Mouse (Mus musculus): ENCODE data around the gene Col4a2. TPM values are rescaled to one million over a fixed set of nuclear protein-coding genes. Genes with fewer than 3 reads are reported as not detected.

Gene Col4a2
- total RNA-seq, 1 experiment from 2014 or later, result 16.9 TPM

DNA sequence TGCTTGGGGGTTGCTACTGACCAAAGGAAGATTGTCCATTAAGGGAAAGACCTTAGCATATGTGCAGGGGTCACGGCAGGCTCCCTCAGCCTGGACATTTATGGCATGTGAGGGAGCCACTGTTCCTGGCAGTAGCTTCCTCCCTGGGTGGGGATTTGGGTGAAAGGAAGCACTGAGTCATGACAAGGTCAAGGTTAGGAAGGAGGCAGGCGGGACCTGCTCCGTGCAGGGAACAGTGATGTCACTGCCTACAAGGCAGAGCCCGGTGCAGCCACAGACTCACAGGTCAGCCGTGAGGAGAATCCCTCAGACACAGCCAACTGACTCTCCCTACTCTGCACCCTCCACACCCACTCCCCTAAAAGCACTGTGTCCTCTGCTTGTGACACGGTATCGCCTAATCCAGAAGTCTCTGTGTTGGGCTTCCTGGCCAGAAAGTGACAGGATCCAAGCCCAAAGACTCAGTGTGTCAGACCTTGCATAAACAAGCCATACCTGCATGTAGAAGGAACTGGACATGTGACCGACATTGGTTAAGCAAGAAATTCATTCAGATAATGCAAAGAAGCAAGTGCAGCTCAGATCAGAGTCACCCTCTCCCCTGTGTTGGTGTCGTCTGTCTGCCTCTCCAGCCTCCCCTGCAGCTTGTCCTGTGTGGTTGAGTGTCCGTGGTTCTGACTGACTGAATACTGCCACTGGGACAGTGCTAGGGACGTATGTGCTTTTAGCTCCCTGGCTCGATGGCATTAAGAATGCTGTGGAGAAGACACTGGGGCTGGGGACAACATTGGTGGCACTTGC lies 27.9 kb downstream of the Col4a2 start:
- ATAC-seq (replicated peaks in 1 of 2; ENCODE audit: insufficient read depth in 1 of 2, low FRiP score in 2 of 2, low TSS enrichment in 1 of 2, low read depth in 1 of 2, poor library complexity in 2 of 2, severe bottlenecking in 2 of 2), result peak; percentile 30 to 42; a peak in 2 of 4 replicates

DNA sequence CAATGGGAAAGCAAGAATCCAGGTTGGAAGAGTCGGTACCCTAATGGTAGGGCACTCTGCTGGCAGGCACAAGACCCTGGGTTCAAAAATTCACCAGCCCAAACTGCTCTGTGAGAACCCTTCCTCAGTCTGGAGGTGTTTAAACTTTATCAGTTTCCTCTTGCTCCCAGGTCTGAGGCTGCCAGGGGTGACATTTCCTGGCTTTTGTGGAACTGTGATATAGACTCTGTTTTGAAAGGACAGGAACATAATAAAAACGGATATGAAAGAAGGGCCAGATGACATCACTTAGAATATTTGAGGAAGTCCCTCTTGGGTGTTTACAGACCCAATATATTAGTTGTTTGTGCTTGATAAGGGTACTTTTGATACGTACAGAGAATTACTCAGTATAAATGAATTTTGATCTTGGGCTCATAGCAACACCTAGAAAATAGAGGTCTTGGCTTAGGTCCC lies 28.5 kb downstream of the Col4a2 start:
- ATAC-seq (replicated peaks in 1 of 2; ENCODE audit: insufficient read depth in 1 of 2, low FRiP score in 2 of 2, low TSS enrichment in 1 of 2, low read depth in 1 of 2, poor library complexity in 2 of 2, severe bottlenecking in 2 of 2), result peak; percentile 63 to 78

DNA sequence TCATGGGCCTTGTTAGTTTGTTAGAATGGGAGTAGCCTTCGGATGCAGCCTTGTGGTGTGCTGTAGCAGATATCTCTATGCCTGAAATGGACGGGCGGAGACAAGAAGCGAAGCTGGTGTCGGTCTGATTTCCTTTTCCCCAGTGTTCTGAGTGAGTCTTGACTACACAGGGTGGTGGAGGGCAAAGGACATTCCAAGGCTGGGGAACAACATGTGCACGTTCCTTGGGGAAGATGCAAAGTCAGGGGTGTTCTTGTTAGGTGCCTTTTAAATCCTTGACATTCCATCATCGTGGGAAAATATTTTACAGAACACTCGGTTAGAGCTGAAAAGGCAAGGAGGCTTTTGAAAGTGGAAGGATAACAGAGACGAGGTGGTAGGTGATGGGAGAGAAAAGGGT lies 31.9 kb downstream of the Col4a2 start:
- no peak for ATAC-seq (replicated peaks in 1 of 2; ENCODE audit: insufficient read depth in 1 of 2, low FRiP score in 2 of 2, low TSS enrichment in 1 of 2, low read depth in 1 of 2, poor library complexity in 2 of 2, severe bottlenecking in 2 of 2)

DNA sequence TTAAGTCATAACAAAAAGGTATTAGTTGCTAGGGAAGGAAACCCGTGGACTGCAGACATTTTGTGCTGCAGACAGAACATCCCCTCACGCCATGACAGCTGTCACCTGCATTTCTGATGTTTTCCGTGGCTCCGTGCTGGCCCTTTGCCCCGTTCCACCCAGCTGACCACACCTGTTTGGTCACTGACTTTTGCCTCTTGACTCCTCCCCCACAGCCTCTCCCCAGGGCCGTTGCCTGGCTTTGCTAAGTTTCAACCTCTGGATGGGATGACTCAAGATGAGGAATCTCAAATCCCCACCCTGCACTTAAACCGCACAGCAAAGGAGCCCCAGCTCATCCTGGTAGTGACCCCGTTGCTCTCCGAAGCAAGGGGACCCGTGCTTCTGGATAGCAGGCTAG lies 33.6 kb downstream of the Col4a2 start:
- no peak for ATAC-seq (replicated peaks in 1 of 2; ENCODE audit: insufficient read depth in 1 of 2, low FRiP score in 2 of 2, low TSS enrichment in 1 of 2, low read depth in 1 of 2, poor library complexity in 2 of 2, severe bottlenecking in 2 of 2)

- ATAC-seq (replicated peaks in 1 of 2; ENCODE audit: insufficient read depth in 1 of 2, low FRiP score in 2 of 2, low TSS enrichment in 1 of 2, low read depth in 1 of 2, poor library complexity in 2 of 2, severe bottlenecking in 2 of 2), result no peak
These were observed 35.1 kb downstream of the Col4a2 start for GRCm38 (mm10) chr8:11347699-11348098.

DNA sequence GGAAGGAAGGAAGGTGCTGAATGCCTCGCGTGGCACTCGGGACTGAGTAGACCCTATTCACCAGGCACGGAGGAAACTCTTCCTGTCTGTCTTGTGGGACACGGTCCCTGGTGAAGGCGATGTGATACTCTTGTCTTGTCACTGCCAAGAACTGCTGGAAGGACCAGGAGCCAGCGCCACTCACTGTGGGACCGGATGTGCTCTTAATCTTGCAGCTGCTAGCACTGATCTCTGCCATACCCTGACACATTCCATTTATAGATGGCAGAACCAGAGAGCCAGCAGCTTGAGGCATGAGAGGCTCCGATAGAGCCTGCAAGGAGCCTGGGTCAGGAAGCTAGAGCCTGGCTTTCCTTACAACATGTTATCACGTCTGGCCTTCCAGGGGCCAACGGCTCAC lies 36.0 kb downstream of the Col4a2 start:
- ATAC-seq (replicated peaks in 1 of 2; ENCODE audit: insufficient read depth in 1 of 2, low FRiP score in 2 of 2, low TSS enrichment in 1 of 2, low read depth in 1 of 2, poor library complexity in 2 of 2, severe bottlenecking in 2 of 2), result no peak

- no peak for ATAC-seq (replicated peaks in 1 of 2; ENCODE audit: insufficient read depth in 1 of 2, low FRiP score in 2 of 2, low TSS enrichment in 1 of 2, low read depth in 1 of 2, poor library complexity in 2 of 2, severe bottlenecking in 2 of 2)
These were observed 38.8 kb downstream of the Col4a2 start for GRCm38 (mm10) chr8:11351355-11351754.

- peak; percentile 44 to 61; a peak in 3 of 4 replicates for ATAC-seq (replicated peaks in 1 of 2; ENCODE audit: insufficient read depth in 1 of 2, low FRiP score in 2 of 2, low TSS enrichment in 1 of 2, low read depth in 1 of 2, poor library complexity in 2 of 2, severe bottlenecking in 2 of 2)
These were observed 39.9 kb downstream of the Col4a2 start for GRCm38 (mm10) chr8:11352514-11352913.

- no peak for ATAC-seq (replicated peaks in 1 of 2; ENCODE audit: insufficient read depth in 1 of 2, low FRiP score in 2 of 2, low TSS enrichment in 1 of 2, low read depth in 1 of 2, poor library complexity in 2 of 2, severe bottlenecking in 2 of 2)
These were observed 42.3 kb downstream of the Col4a2 start for GRCm38 (mm10) chr8:11354800-11355451.

DNA sequence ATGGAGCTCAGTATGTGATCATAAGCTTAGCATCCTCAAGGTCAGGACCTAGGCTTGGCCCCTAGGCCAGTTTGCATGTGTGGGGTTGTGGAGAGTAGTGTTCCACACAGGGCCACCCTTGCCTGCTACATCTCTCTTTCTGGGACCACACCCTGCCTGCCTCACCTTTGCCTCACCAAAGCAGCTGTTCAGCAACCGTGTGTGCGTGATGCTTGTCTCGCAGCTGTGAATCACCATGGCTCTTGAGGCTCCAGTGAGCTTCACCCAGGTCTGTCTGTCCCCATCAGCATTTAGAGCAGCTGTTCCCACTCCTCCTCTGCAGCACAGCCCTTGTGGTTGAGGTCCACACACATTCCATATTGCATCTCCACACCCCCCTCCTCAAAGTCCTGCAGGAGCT lies 43.3 kb downstream of the Col4a2 start:
- ATAC-seq (replicated peaks in 1 of 2; ENCODE audit: insufficient read depth in 1 of 2, low FRiP score in 2 of 2, low TSS enrichment in 1 of 2, low read depth in 1 of 2, poor library complexity in 2 of 2, severe bottlenecking in 2 of 2), result no peak

GRCm38 (mm10) chr8:11356776-11357175 lies 44.2 kb downstream of the Col4a2 start:
- peak; percentile 13 to 50; a peak in 2 of 4 replicates for ATAC-seq (replicated peaks in 1 of 2; ENCODE audit: insufficient read depth in 1 of 2, low FRiP score in 2 of 2, low TSS enrichment in 1 of 2, low read depth in 1 of 2, poor library complexity in 2 of 2, severe bottlenecking in 2 of 2)

DNA sequence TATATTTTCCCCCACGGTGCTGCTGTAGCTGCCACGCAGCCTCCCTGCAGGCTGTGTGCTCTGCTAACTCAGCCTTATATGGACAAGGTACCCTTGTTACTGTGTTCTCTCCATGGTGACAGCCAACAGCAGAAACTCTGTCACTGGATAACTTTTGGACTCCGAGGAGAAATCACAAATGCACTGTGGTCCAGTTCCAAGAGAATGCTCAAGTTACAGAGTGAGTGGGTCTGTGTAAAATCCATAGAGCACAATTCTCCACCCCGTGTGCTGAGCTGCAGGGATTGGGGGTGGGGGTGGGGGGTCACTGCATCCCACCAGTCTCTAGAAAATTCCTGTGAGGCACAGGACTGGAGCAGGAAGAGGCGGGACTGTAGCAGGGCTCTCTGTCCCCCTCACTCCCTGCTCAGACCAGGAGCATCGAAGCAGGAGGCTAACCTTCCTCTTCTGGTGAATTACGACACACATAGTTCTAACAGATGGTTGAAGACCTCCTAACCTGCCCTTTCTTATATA lies 45.4 kb downstream of the Col4a2 start:
- no peak for ATAC-seq (replicated peaks in 1 of 2; ENCODE audit: insufficient read depth in 1 of 2, low FRiP score in 2 of 2, low TSS enrichment in 1 of 2, low read depth in 1 of 2, poor library complexity in 2 of 2, severe bottlenecking in 2 of 2)

GRCm38 (mm10) chr8:11359846-11360245 lies 47.2 kb downstream of the Col4a2 start:
- no peak for ATAC-seq (replicated peaks in 1 of 2; ENCODE audit: insufficient read depth in 1 of 2, low FRiP score in 2 of 2, low TSS enrichment in 1 of 2, low read depth in 1 of 2, poor library complexity in 2 of 2, severe bottlenecking in 2 of 2)

DNA sequence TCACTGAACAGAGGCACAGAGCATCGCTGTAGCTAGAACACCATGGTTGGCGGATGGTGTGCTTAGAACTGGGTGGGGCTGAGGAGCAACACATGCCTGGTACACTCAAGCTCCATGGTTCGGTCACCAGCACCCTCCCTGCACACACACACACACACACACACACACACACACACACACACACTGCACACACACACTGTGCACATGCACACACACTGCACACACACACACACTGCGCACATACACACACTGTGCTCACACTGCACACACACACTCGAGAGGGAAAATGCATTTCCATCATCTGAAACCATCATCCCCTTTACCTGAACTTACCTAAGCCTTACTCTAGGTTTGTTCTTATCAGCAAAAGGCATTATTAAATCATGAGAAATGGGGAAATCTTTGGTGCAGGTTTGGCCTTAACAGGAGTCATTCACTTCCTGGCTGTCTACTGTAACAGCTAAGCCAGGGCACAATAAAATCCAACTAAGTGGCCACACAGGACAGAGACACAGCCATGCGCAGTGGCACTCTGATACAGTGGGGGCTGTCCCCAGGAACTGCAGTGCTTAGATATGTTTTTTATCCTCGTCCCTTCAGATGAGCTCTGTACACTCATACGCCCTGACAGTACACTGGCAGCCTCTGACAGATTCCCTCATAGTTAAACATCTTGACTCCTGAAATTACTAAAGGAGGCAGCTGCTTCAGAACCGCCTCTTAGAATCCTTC lies 49.1 kb downstream of the Col4a2 start:
- no peak for ATAC-seq (replicated peaks in 1 of 2; ENCODE audit: insufficient read depth in 1 of 2, low FRiP score in 2 of 2, low TSS enrichment in 1 of 2, low read depth in 1 of 2, poor library complexity in 2 of 2, severe bottlenecking in 2 of 2)

DNA sequence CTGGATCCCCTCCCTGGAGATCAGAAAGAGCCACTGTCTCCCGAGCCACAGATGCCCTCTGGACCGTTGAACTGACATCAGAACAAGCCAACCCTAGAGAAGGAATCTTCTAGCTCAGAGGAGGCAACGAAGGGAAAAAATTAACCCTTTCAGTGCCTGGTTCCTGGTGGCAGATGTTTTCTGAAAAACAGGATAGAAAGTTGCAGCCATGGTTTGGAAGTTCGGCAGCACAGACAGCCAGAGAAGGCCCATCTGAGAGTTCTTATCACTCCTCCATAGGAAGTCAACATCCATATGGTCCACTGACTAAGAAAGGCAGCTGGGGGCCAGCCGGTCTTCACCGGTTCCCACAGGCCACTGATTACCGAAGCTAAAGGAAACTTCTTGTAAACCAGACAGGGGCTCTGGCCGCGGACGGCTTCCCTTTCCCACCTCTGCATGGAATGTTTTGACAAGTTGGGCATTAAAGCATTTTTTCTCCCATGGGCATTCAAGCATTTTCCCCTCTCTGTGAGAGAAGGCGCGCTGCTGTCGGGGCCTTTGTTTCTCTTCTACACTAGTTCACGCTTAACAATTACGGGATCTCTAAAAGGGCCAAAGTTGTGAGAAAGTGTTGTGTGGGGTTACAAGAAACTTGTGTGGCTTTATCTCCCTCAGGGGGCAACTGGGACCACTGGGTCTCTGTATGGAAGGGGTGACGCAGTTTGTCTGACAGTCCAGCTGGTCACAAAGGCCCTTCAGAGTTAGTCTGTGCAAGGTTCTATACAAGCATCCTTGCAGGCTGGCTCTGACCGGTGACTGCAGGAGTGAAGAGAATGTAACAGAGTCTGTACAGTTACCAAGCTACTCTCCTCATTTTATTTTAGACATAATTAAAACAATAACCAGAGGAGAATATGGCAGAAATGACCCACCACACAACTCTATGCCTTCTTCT lies 49.9 kb downstream of the Col4a2 start:
- ATAC-seq (replicated peaks in 1 of 2; ENCODE audit: insufficient read depth in 1 of 2, low FRiP score in 2 of 2, low TSS enrichment in 1 of 2, low read depth in 1 of 2, poor library complexity in 2 of 2, severe bottlenecking in 2 of 2), result no peak

DNA sequence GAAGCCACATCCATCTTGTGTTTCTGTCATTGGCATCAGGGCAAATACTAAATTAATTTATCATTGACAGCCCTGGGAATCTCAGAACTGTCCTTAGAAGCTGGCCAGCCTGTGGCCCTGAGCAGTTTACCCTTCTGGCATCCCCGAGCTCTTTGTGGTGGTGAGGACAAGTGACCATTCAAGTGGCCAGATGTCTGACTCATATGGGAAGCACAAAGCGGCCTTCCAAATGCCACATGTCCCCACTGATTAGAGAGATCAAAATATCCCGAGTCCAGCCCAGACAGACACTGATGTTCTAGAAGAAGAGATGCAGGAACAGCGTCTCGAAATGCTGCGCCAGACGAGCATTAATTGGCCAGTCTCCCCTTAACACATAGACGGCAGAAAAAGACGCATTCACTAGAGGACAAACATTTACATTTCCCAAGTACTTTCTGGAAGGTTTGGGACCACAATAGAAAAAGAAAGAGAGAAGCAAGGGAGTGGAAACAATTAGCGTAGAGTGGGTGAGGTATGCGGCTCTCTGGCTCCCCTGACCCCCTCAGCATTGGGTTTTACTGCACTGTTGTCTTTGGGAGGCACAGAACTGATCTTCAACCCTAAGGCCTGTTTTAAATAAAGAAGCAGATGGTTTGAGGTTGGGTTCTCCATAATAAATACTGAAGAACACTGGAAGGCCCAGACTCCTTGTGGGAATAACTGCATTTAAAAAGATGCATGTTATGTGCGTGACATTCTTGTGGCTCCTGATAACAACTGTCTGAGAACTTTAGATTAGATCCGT lies 50.9 kb downstream of the Col4a2 start:
- ATAC-seq (replicated peaks in 1 of 2; ENCODE audit: insufficient read depth in 1 of 2, low FRiP score in 2 of 2, low TSS enrichment in 1 of 2, low read depth in 1 of 2, poor library complexity in 2 of 2, severe bottlenecking in 2 of 2), result no peak

Data from hematopoietic stem cell, adult 5-6 weeks (primary cell).